Mouse (Mus musculus): ENCODE measurements at regions not wholly inside any gene's neighbourhood (a gene's known extent, or its start where the extent isn't known, plus 50 kb on each side); places are given as distances from the start of the nearest gene placed in this dataset.

DNA sequence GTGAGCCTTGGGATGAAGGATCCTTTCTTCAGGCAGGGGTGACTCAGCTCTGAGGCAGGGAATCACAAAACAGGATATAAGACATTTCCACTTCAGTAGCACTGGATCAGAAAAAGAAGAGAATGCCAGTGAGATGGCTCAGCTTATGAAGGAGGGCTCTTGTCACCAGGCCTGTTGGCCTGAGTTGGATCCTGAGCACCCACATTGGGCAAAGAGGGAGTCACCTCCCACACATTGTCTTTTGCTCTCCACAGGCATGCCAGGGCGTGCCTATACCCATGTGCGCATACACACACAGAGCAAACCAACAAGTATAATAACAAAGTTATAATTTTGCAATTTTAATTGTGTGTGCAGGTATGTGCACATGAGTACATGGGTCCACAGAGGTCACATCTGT lies 52.6 kb upstream of the Tbx3 start:
- no peak for DNase-seq (ENCODE audit: low spot score)

DNA sequence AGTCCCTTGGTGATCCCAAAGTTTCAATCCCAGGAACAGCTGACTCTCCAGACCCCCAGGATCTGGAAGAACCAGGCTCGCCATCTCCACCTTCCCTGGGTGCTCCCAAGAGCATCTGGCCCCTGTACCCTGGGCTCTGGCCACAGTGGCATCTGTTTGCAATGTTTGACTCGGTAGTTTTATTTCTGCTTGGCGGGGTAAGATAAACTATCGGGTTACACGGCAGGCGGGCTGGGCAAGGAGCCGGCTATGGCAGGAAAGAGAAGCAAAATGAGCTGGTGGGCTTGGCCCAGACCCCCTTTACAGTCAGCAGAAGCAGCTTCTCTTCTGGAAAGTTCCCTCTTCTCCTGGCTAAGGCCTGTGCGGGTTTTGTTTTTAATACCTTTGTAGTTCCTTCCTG lies 50.6 kb upstream of the Tbx3 start:
- no peak for DNase-seq (ENCODE audit: low spot score)

All from lung, postnatal 25 days (tissue).